Mouse (Mus musculus): ENCODE results near the gene Cby3. TPM values are rescaled to one million over a fixed set of nuclear protein-coding genes. Genes with fewer than 3 reads are reported as not detected.

Cby3 gene
- polyA plus RNA-seq, 1 experiment from 2014 or later = 0.47 TPM

GRCm38 (mm10) chr11:50369360-50369911, 15.2 kb downstream of the Cby3 start:
- H3K4me3 ChIP-seq (ENCODE audit: low read depth, low read length) = no peak overlapping the region
- 0 out of 2 replicates have a peak, but pooled peaks cover 3% of the 10 kb centered on the region for H3K4me1 ChIP-seq (replicated peaks; ENCODE audit: control insufficient read depth, insufficient read depth, low read length)
- no peaks in the 10 kb centered on the region for H3K9me3 ChIP-seq (ENCODE audit: control insufficient read depth, low read length)
- 91% methylated on average over 5 of the region's 5 CpGs for WGBS
- DNase-seq (ENCODE audit: low spot score) (peak; percentile 30), ATAC-seq (replicated peaks; ENCODE audit: low FRiP score) (no peak)
- H3K9ac ChIP-seq (ENCODE audit: low read length) = no peak overlapping the region
- H3K27ac ChIP-seq (ENCODE audit: low read depth, low read length) = no peak overlapping the region
- H3K36me3 ChIP-seq (ENCODE audit: control insufficient read depth, insufficient read depth, low read length) = no peaks in the 10 kb centered on the region
- no peaks in the 10 kb centered on the region for H3K27me3 ChIP-seq (ENCODE audit: control insufficient read depth, insufficient read depth, low read length)
- no peak overlapping the region for H3K4me2 ChIP-seq (ENCODE audit: low read depth, low read length, severe bottlenecking)

GRCm38 (mm10) chr11:50370969-50371368, 16.7 kb downstream of the Cby3 start:
- Histone ChIP-seq H3K4me2 (ENCODE audit: low read depth, low read length, severe bottlenecking) (peak overlapping the region; percentile 59; the same call in 1 of the 2 replicates), H3K27me3 (ENCODE audit: control insufficient read depth, insufficient read depth, low read length) (no peaks in the 10 kb centered on the region), H3K27ac (ENCODE audit: low read depth, low read length) (no peak overlapping the region), H3K9me3 (ENCODE audit: control insufficient read depth, low read length) (no peaks in the 10 kb centered on the region), H3K4me1 (replicated peaks; ENCODE audit: control insufficient read depth, insufficient read depth, low read length) (0 out of 2 replicates have a peak, but pooled peaks cover 3% of the 10 kb centered on the region), H3K4me3 (ENCODE audit: low read depth, low read length) (no peak overlapping the region), H3K9ac (ENCODE audit: low read length) (peak overlapping the region; percentile 73), H3K36me3 (ENCODE audit: control insufficient read depth, insufficient read depth, low read length) (no peaks in the 10 kb centered on the region)
- peak; percentile 53 for DNase-seq (ENCODE audit: low spot score)
- WGBS = 48% methylated on average over 4 of the region's 4 CpGs
- no peak for ATAC-seq (replicated peaks; ENCODE audit: low FRiP score)

- no peaks in the 10 kb centered on the region for H3K27me3 ChIP-seq (ENCODE audit: control insufficient read depth, insufficient read depth, low read length)
- peak; percentile 79 for DNase-seq (ENCODE audit: low spot score)
- peak overlapping the region; percentile 34; the same call in 1 of the 2 replicates for H3K27ac ChIP-seq (ENCODE audit: low read depth, low read length)
- H3K4me1 ChIP-seq (replicated peaks; ENCODE audit: control insufficient read depth, insufficient read depth, low read length) = peaks cover 7% of the 10 kb centered on the region; the same call in 1 of the 2 replicates
- peak overlapping the region; percentile 30 for H3K4me3 ChIP-seq (ENCODE audit: low read depth, low read length)
- no peaks in the 10 kb centered on the region for H3K36me3 ChIP-seq (ENCODE audit: control insufficient read depth, insufficient read depth, low read length)
- H3K9ac ChIP-seq (ENCODE audit: low read length) = peak overlapping the region; percentile 73
- H3K4me2 ChIP-seq (ENCODE audit: low read depth, low read length, severe bottlenecking) = peak overlapping the region; percentile 59
- H3K9me3 ChIP-seq (ENCODE audit: control insufficient read depth, low read length) = no peaks in the 10 kb centered on the region
- WGBS = 1% methylated on average over 18 of the region's 18 CpGs
- ATAC-seq (replicated peaks; ENCODE audit: low FRiP score) = peak; percentile 42; the same call in 1 of the 2 replicates
Observed at GRCm38 (mm10) chr11:50371399-50371841, 17.2 kb downstream of the Cby3 start.

GRCm38 (mm10) chr11:50371911-50372310, 17.6 kb downstream of the Cby3 start:
- Histone ChIP-seq H3K36me3 (ENCODE audit: control insufficient read depth, insufficient read depth, low read length) (no peaks in the 10 kb centered on the region), H3K4me3 (ENCODE audit: low read depth, low read length) (no peak overlapping the region), H3K9me3 (ENCODE audit: control insufficient read depth, low read length) (no peaks in the 10 kb centered on the region), H3K4me2 (ENCODE audit: low read depth, low read length, severe bottlenecking) (peak overlapping the region; percentile 59; the same call in 1 of the 2 replicates), H3K27me3 (ENCODE audit: control insufficient read depth, insufficient read depth, low read length) (no peaks in the 10 kb centered on the region), H3K9ac (ENCODE audit: low read length) (peak overlapping the region; percentile 73), H3K27ac (ENCODE audit: low read depth, low read length) (no peak overlapping the region; the same call in 1 of the 2 replicates), H3K4me1 (replicated peaks; ENCODE audit: control insufficient read depth, insufficient read depth, low read length) (peaks cover 10% of the 10 kb centered on the region; the same call in 1 of the 2 replicates)
- ATAC-seq (replicated peaks; ENCODE audit: low FRiP score) (no peak), DNase-seq (ENCODE audit: low spot score) (no peak)
- 95% methylated on average over 1 of the region's 1 CpGs for WGBS

- DNase-seq (ENCODE audit: low spot score) (peak; percentile 27), ATAC-seq (replicated peaks; ENCODE audit: low FRiP score) (no peak)
- no peaks in the 10 kb centered on the region for H3K27me3 ChIP-seq (ENCODE audit: control insufficient read depth, insufficient read depth, low read length)
- no peak overlapping the region for H3K9ac ChIP-seq (ENCODE audit: low read length)
- H3K9me3 ChIP-seq (ENCODE audit: control insufficient read depth, low read length) = no peaks in the 10 kb centered on the region
- H3K27ac ChIP-seq (ENCODE audit: low read depth, low read length) = no peak overlapping the region
- H3K4me2 ChIP-seq (ENCODE audit: low read depth, low read length, severe bottlenecking) = no peak overlapping the region
- H3K36me3 ChIP-seq (ENCODE audit: control insufficient read depth, insufficient read depth, low read length) = no peaks in the 10 kb centered on the region
- peaks cover 10% of the 10 kb centered on the region; the same call in 1 of the 2 replicates for H3K4me1 ChIP-seq (replicated peaks; ENCODE audit: control insufficient read depth, insufficient read depth, low read length)
- H3K4me3 ChIP-seq (ENCODE audit: low read depth, low read length) = no peak overlapping the region
Observed at GRCm38 (mm10) chr11:50373086-50373485, 18.8 kb downstream of the Cby3 start.

- Histone ChIP-seq H3K4me3 (ENCODE audit: low read depth, low read length) (no peak overlapping the region), H3K9ac (ENCODE audit: low read length) (no peak overlapping the region), H3K27me3 (ENCODE audit: control insufficient read depth, insufficient read depth, low read length) (no peaks in the 10 kb centered on the region), H3K4me1 (replicated peaks; ENCODE audit: control insufficient read depth, insufficient read depth, low read length) (peaks cover 10% of the 10 kb centered on the region; the same call in 1 of the 2 replicates), H3K36me3 (ENCODE audit: control insufficient read depth, insufficient read depth, low read length) (no peaks in the 10 kb centered on the region), H3K27ac (ENCODE audit: low read depth, low read length) (no peak overlapping the region), H3K4me2 (ENCODE audit: low read depth, low read length, severe bottlenecking) (no peak overlapping the region), H3K9me3 (ENCODE audit: control insufficient read depth, low read length) (no peaks in the 10 kb centered on the region)
- ATAC-seq (replicated peaks; ENCODE audit: low FRiP score) (no peak), DNase-seq (ENCODE audit: low spot score) (peak; percentile 16)
- WGBS = 92% methylated on average over 1 of the region's 1 CpGs
Observed at GRCm38 (mm10) chr11:50373621-50374020, 19.4 kb downstream of the Cby3 start.

GRCm38 (mm10) chr11:50374286-50375015, 20.2 kb downstream of the Cby3 start:
- H3K9me3 ChIP-seq (ENCODE audit: control insufficient read depth, low read length) = no peaks in the 10 kb centered on the region
- peaks cover 15% of the 10 kb centered on the region; the same call in 1 of the 2 replicates for H3K4me1 ChIP-seq (replicated peaks; ENCODE audit: control insufficient read depth, insufficient read depth, low read length)
- no peak overlapping the region for H3K4me3 ChIP-seq (ENCODE audit: low read depth, low read length)
- H3K36me3 ChIP-seq (ENCODE audit: control insufficient read depth, insufficient read depth, low read length) = no peaks in the 10 kb centered on the region; the same call in 1 of the 2 replicates
- H3K9ac ChIP-seq (ENCODE audit: low read length) = no peak overlapping the region
- DNase-seq (ENCODE audit: low spot score) = peak; percentile 43
- H3K4me2 ChIP-seq (ENCODE audit: low read depth, low read length, severe bottlenecking) = no peak overlapping the region
- ATAC-seq (replicated peaks; ENCODE audit: low FRiP score) = no peak
- H3K27me3 ChIP-seq (ENCODE audit: control insufficient read depth, insufficient read depth, low read length) = no peaks in the 10 kb centered on the region
- no peak overlapping the region for H3K27ac ChIP-seq (ENCODE audit: low read depth, low read length)
- 84% methylated on average over 13 of the region's 13 CpGs for WGBS

GRCm38 (mm10) chr11:50375421-50375820, 21.2 kb downstream of the Cby3 start:
- no peak overlapping the region for H3K9ac ChIP-seq (ENCODE audit: low read length)
- H3K9me3 ChIP-seq (ENCODE audit: control insufficient read depth, low read length) = no peaks in the 10 kb centered on the region
- H3K27ac ChIP-seq (ENCODE audit: low read depth, low read length) = no peak overlapping the region
- no peak overlapping the region for H3K4me2 ChIP-seq (ENCODE audit: low read depth, low read length, severe bottlenecking)
- H3K4me1 ChIP-seq (replicated peaks; ENCODE audit: control insufficient read depth, insufficient read depth, low read length) = peaks cover 19% of the 10 kb centered on the region
- H3K36me3 ChIP-seq (ENCODE audit: control insufficient read depth, insufficient read depth, low read length) = peaks cover 4% of the 10 kb centered on the region; the same call in 1 of the 2 replicates
- peak; percentile 40 for DNase-seq (ENCODE audit: low spot score)
- ATAC-seq (replicated peaks; ENCODE audit: low FRiP score) = no peak
- H3K27me3 ChIP-seq (ENCODE audit: control insufficient read depth, insufficient read depth, low read length) = no peaks in the 10 kb centered on the region
- H3K4me3 ChIP-seq (ENCODE audit: low read depth, low read length) = no peak overlapping the region
- WGBS = 42% methylated on average over 5 of the region's 5 CpGs
